ENCODE assay signal across 12 mouse cellular contexts in genomic region chr2:156783349-156783728, GRCm38 (mm10). TPM values are rescaled to one million over a fixed set of nuclear protein-coding genes. Genes with fewer than 3 reads are reported as not detected.
DNase-seq lines count a peak whose midpoint lies in the region; ATAC-seq and TF ChIP-seq lines count a peak whose summit lies in the region.
"Had no signal": no experiment of that assay in that cellular context is flagged by ENCODE, and none has a peak within 500 bp of the region (broad histone marks: within the 10 kb centered on the region; RNA-seq: fewer than 3 reads in every experiment).

No protein-coding gene starts in this region.

- no peak overlapping the region for H3K4me2 ChIP-seq in hindbrain, postnatal 0 days (ENCODE audit: low read depth, low read length)
- H3K4me2 ChIP-seq in liver, embryonic 11.5 days: peak overlapping the region; percentile 33
- H3K4me2 ChIP-seq: neural tube, embryonic 15.5 days had no signal

- 0 out of 2 replicates have a peak, but pooled peaks cover 14% of the 10 kb centered on the region for H3K27me3 ChIP-seq in hindbrain, embryonic 10.5 days (ENCODE audit: insufficient read depth, poor library complexity, severe bottlenecking)
- H3K27me3 ChIP-seq in hindbrain, postnatal 0 days (ENCODE audit: insufficient read depth, low read length): no peaks in the 10 kb centered on the region
- H3K27me3 ChIP-seq in liver, embryonic 11.5 days (replicated peaks; ENCODE audit: control insufficient read depth, insufficient read depth, low read length): no peaks in the 10 kb centered on the region
- no peaks in the 10 kb centered on the region for H3K27me3 ChIP-seq in testis, adult 2 months (ENCODE audit: control insufficient read depth, insufficient read depth, low read length)
- H3K27me3 ChIP-seq: neural tube, embryonic 15.5 days had no signal

- no peak for ATAC-seq in hindbrain, postnatal 0 days
- ATAC-seq in liver, embryonic 11.5 days (replicated peaks; ENCODE audit: low FRiP score): peak; percentile 83
- ATAC-seq: forebrain, embryonic 14.5 days had no signal

- peaks cover 19% of the 10 kb centered on the region for H3K4me1 ChIP-seq in hindbrain, embryonic 10.5 days (replicated peaks)
- H3K4me1 ChIP-seq in hindbrain, postnatal 0 days (ENCODE audit: insufficient read depth, low read length): no peaks in the 10 kb centered on the region
- H3K4me1 ChIP-seq in liver, embryonic 11.5 days (replicated peaks; ENCODE audit: control insufficient read depth, insufficient read depth, low read length): peaks cover 53% of the 10 kb centered on the region
- H3K4me1 ChIP-seq in testis, adult 2 months (ENCODE audit: control insufficient read depth, insufficient read depth, low read length): peaks cover 15% of the 10 kb centered on the region

- peak overlapping the region; percentile 46; the same call in 1 of the 2 replicates for H3K27ac ChIP-seq in hindbrain, embryonic 10.5 days
- no peak overlapping the region for H3K27ac ChIP-seq in hindbrain, postnatal 0 days
- H3K27ac ChIP-seq in liver, embryonic 11.5 days (ENCODE audit: low read depth, low read length): peak overlapping the region; percentile 90
- H3K27ac ChIP-seq in testis, adult 2 months (ENCODE audit: control insufficient read depth, insufficient read depth, low read depth, low read length): peak overlapping the region; percentile 52; the same call in 1 of the 2 replicates
- H3K27ac ChIP-seq: neural tube, embryonic 15.5 days had no signal

- no peak for TF ChIP-seq CTCF in hindbrain, postnatal 0 days (IDR thresholded peaks at IDR 0.05; ENCODE audit: low read depth)
- no peak for TF ChIP-seq CTCF in testis, adult 2 months (IDR thresholded peaks at IDR 0.05; ENCODE audit: control insufficient read depth, insufficient read depth, insufficient replicate concordance, low read depth, low read length)

- 0 out of 2 replicates have a peak, but pooled peaks cover 9% of the 10 kb centered on the region for H3K9me3 ChIP-seq in hindbrain, embryonic 10.5 days
- H3K9me3 ChIP-seq in hindbrain, postnatal 0 days (ENCODE audit: low read length): no peaks in the 10 kb centered on the region
- H3K9me3 ChIP-seq in liver, embryonic 11.5 days (ENCODE audit: control insufficient read depth, low read length): no peaks in the 10 kb centered on the region
- H3K9me3 ChIP-seq: neural tube, embryonic 15.5 days had no signal

- no peak for DNase-seq in hindbrain, embryonic 10.5 days (ENCODE audit: low spot score)
- no peak for DNase-seq in hindbrain, postnatal 0 days (ENCODE audit: low spot score)
- peak; percentile 72 for DNase-seq in adrenal gland, postnatal 14 days
- no peak for DNase-seq in liver, embryonic 11.5 days (ENCODE audit: low spot score)
- DNase-seq in left cerebral cortex, adult 8-10 months (ENCODE audit: low spot score in 2 of 2): no peak
- DNase-seq in layer of hippocampus, postnatal 36 days: no peak
- DNase-seq in right cerebral cortex, adult 18-20 months: no peak
- DNase-seq: lung, adult 2 months; midbrain, embryonic 14.5 days had no signal

- TF ChIP-seq POLR2A in testis, adult 2 months (IDR thresholded peaks at IDR 0.05; ENCODE audit: control insufficient read depth, low read depth, low read length): no peak

- 82% methylated on average over 9 of the region's 9 CpGs for WGBS in hindbrain, embryonic 10.5 days
- 84% methylated on average over 9 of the region's 9 CpGs for WGBS in hindbrain, postnatal 0 days
- WGBS in liver, embryonic 11.5 days: 20% methylated on average over 9 of the region's 9 CpGs

- no peak overlapping the region for H3K9ac ChIP-seq in hindbrain, postnatal 0 days (replicated peaks; ENCODE audit: low read length)
- H3K9ac ChIP-seq in liver, embryonic 11.5 days (ENCODE audit: low read depth, low read length): peak overlapping the region; percentile 17; the same call in 1 of the 2 replicates
- H3K9ac ChIP-seq: neural tube, embryonic 15.5 days had no signal

- H3K4me3 ChIP-seq in hindbrain, embryonic 10.5 days: no peak overlapping the region
- no peak overlapping the region for H3K4me3 ChIP-seq in hindbrain, postnatal 0 days (ENCODE audit: low read length)
- H3K4me3 ChIP-seq in liver, embryonic 11.5 days (ENCODE audit: low read depth, low read length): no peak overlapping the region
- H3K4me3 ChIP-seq in testis, adult 2 months (ENCODE audit: control insufficient read depth, low read depth, low read length): no peak overlapping the region
- H3K4me3 ChIP-seq: neural tube, embryonic 15.5 days had no signal

- H3K36me3 ChIP-seq in hindbrain, embryonic 10.5 days: no peaks in the 10 kb centered on the region
- no peaks in the 10 kb centered on the region for H3K36me3 ChIP-seq in hindbrain, postnatal 0 days (ENCODE audit: insufficient read depth, low read length)
- H3K36me3 ChIP-seq in liver, embryonic 11.5 days (ENCODE audit: control insufficient read depth, insufficient read depth, low read length): no peaks in the 10 kb centered on the region
- H3K36me3 ChIP-seq in testis, adult 2 months (ENCODE audit: control insufficient read depth, insufficient read depth, low read length): no peaks in the 10 kb centered on the region
- H3K36me3 ChIP-seq: neural tube, embryonic 15.5 days had no signal

RNA-seq across cellular contexts. Expression of gene Myl9, which starts 8.1 kb away (rescaled TPM):
- polyA plus RNA-seq in hindbrain, embryonic 10.5 days (2016; fragmentation: Nextera tagmentation; extraction: Ambion mirVana): 86.1 and 126 TPM in 2 replicates
- total RNA-seq in hindbrain, postnatal 0 days (2014; rRNA removed): 38.4 and 41.7 TPM in 2 replicates
- 32.5 and 38.4 TPM in 2 replicates for polyA plus RNA-seq in hindbrain, postnatal 0 days (2015; fragmentation: Nextera tagmentation; extraction: Ambion mirVana)
- 54.6 and 70.5 TPM in 2 replicates for total RNA-seq in adrenal gland, postnatal 14 days (2021)
- 98.9 and 115 TPM in 2 replicates for polyA plus RNA-seq in liver, embryonic 11.5 days (2014; fragmentation: Nextera tagmentation; extraction: Ambion mirVana)
- 68.0 and 106 TPM in 2 replicates for polyA plus RNA-seq in testis, adult 2 months (2012; rRNA removed)
- 10 to 100 TPM; 13.8 to 20.5 (median 16.5) TPM for total RNA-seq in left cerebral cortex, adult 8-10 months (2022)
- 10 to 100 TPM; 16.3 to 17.0 TPM for total RNA-seq in layer of hippocampus, postnatal 36 days (2021)

RNA-seq across cellular contexts. Expression of gene Tgif2, which starts 56.5 kb away (rescaled TPM):
- 88.4 and 90.3 TPM in 2 replicates for polyA plus RNA-seq in hindbrain, embryonic 10.5 days (2016; fragmentation: Nextera tagmentation; extraction: Ambion mirVana)
- total RNA-seq in hindbrain, postnatal 0 days (2014; rRNA removed): 18.2 and 26.6 TPM in 2 replicates
- 12.6 and 14.4 TPM in 2 replicates for polyA plus RNA-seq in hindbrain, postnatal 0 days (2015; fragmentation: Nextera tagmentation; extraction: Ambion mirVana)
- total RNA-seq in adrenal gland, postnatal 14 days (2021): 6.9 and 7.7 TPM in 2 replicates
- 33.3 and 40.0 TPM in 2 replicates for polyA plus RNA-seq in liver, embryonic 11.5 days (2014; fragmentation: Nextera tagmentation; extraction: Ambion mirVana)
- polyA plus RNA-seq in testis, adult 2 months (2012; rRNA removed): 11.0 and 12.7 TPM in 2 replicates
- 1 to 10 TPM in 2 of 4 experiments, under 1 TPM in 2; 0.55 to 1.1 (median 0.84) TPM for total RNA-seq in left cerebral cortex, adult 8-10 months (2022)
- total RNA-seq in layer of hippocampus, postnatal 36 days (2021): 1 to 10 TPM; 1.2 to 1.3 TPM
